Mouse (Mus musculus) Muller cell, postnatal 12 days (primary cell): ENCODE data around the gene 6430628N08Rik.

Source experiments
- DNase-seq: peaks from one replicate; pipeline ENCODE4 v3.0.0-alpha.2; 2015; ENCODE audit errors: inconsistent ontology term

Gene 6430628N08Rik

GRCm38 (mm10) chr4:115939295-115940102 lies 49.0 kb downstream of the 6430628N08Rik start, which contains the start of gene Dmbx1:
Dmbx1 (minus strand) TSS chr4:115939926.
- DNase-seq: peak; percentile 58

GRCm38 (mm10) chr4:115940681-115941080 lies 50.2 kb downstream of the 6430628N08Rik start:
- DNase-seq: no peak

- DNase-seq: no peak
These were observed 50.9 kb downstream of the 6430628N08Rik start for GRCm38 (mm10) chr4:115941242-115941820.

GRCm38 (mm10) chr4:115943669-115944314 lies 53.3 kb downstream of the 6430628N08Rik start:
- no peak for DNase-seq
